Mouse (Mus musculus) hindbrain, embryonic 16.5 days (tissue): ENCODE data around the gene Lrrn4cl. TPM values are rescaled to one million over a fixed set of nuclear protein-coding genes. Genes with fewer than 3 reads are reported as not detected.

ENCODE experiments used
- ATAC-seq: fragments of 200-750 bp; cut with Nextera tagmentation; 2 replicates; pipeline ENCODE4 v1.8.0; 2017; ENCODE audit warnings: moderate TSS enrichment, moderate library complexity
- H3K27ac ChIP-seq: fragments of 300-500 bp; sonication (generic); 2 replicates; pipeline ENCODE4 v1.5.1; 2014; ENCODE audit warnings: low read depth, mild to moderate bottlenecking, control low read depth, low read length, moderate library complexity
- H3K27me3 ChIP-seq: fragments of 300-500 bp; sonication (generic); replicated peaks from 2 replicates; pipeline ENCODE4 v1.6.1; 2014; ENCODE audit warnings: low read length; ENCODE audit not compliant: control insufficient read depth, insufficient read depth
- H3K36me3 ChIP-seq: fragments of 300-500 bp; sonication (generic); 2 replicates; pipeline ENCODE4 v1.6.1; 2014; ENCODE audit warnings: mild to moderate bottlenecking, low read length, moderate library complexity, mixed read lengths; ENCODE audit not compliant: control insufficient read depth, insufficient read depth
- H3K4me1 ChIP-seq: fragments of 300-500 bp; sonication (generic); 2 replicates; pipeline ENCODE4 v1.6.1; 2014; ENCODE audit warnings: low read depth, low read length; ENCODE audit not compliant: control insufficient read depth, insufficient read depth
- H3K4me2 ChIP-seq: fragments of 300-500 bp; sonication (generic); 2 replicates; pipeline ENCODE4 v1.6.1; 2014; ENCODE audit warnings: mild to moderate bottlenecking, low read length, control low read depth, moderate library complexity
- H3K4me3 ChIP-seq: fragments of 300-500 bp; sonication (generic); 2 replicates; pipeline ENCODE4 v1.5.1; 2014; ENCODE audit warnings: mild to moderate bottlenecking, low read length, control low read depth, moderate library complexity
- H3K9ac ChIP-seq: fragments of 300-500 bp; sonication (generic); 2 replicates; pipeline ENCODE4 v1.6.1; 2014; ENCODE audit warnings: low read depth, mild to moderate bottlenecking, control low read depth, low read length, moderate library complexity
- H3K9me3 ChIP-seq: fragments of 300-500 bp; sonication (generic); 2 replicates; pipeline ENCODE4 v1.6.1; 2014; ENCODE audit warnings: mild to moderate bottlenecking, low read length, moderate library complexity; ENCODE audit not compliant: control insufficient read depth
- WGBS: fragments of 180-500 bp; shearing (Covaris S2); extraction: QIAGEN DNeasy Blood & Tissue Kit; methylation state at CpG from one replicate; pipeline ENCODE4 v1.1.7; 2014; 5-methylcytosine and 5-hydroxymethylcytosine counted together
- polyA plus RNA-seq: library from polyadenylated mRNA; unstranded; fragments of >200 nt; fragmentation: Nextera tagmentation; extraction: Ambion mirVana; gene quantifications from 2 replicates; pipeline ENCODE4 v1.2.1, GENCODE M21; 2015

The Lrrn4cl gene
- polyA plus RNA-seq, 1 experiment from 2014 or later = 0.94 TPM

DNA sequence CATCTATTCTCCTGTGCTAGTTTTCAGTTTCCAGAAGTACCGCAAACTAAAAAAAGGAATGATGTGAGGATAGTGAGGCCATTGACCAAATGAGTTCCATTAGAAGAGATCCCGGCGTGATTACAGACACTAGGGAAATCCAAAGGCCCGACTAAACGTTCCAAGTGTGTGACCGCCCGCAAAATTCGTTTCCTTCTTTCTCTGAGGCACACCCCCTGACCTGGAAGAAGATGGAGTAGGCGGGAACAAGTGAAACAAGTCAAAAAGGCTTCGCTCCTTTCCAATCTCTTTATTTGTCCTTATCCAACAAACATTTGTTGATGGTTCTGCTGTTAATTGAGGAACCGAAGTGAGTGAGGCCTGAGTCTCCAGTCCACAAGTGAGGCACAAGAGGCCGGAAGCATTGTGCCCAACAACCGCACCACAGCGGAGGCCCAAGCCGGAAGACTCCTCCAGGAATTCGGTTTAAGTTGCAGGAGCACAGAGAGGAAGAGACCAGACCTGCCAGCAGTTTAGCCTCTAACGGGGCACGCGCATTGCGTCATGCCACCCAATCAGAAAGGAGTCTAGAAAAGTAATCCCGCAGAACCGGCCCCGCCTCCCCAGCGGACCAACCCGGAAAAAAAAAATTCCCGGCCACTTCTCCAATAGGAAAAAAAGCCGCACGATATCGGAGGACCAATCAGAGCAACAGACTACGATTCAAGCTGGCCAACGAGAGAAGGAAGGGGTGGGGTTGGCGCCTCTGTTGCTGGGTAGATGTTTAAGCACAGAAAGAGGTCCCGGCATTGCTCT lies 31.6 kb upstream of the Lrrn4cl start, which contains the start of gene Ttc9c:
TSS of gene Ttc9c (minus strand) at position 533 of the 795 bp plus-strand sequence.
- Histone ChIP-seq H3K27me3 (no peaks in the 10 kb centered on the region), H3K4me3 (peak within 1 kb of the TSS; percentile 94), H3K9me3 (no peaks in the 10 kb centered on the region), H3K9ac (peak within 1 kb of the TSS; percentile 77), H3K36me3 (peaks cover 8% of the 10 kb centered on the region), H3K4me1 (peaks cover 46% of the 10 kb centered on the region), H3K27ac (peak within 1 kb of the TSS; percentile 96), H3K4me2 (peak within 1 kb of the TSS; percentile 84)
- ATAC-seq = peak; percentile 94
- under 1% methylated on average over 33 of the region's 33 CpGs for WGBS

DNA sequence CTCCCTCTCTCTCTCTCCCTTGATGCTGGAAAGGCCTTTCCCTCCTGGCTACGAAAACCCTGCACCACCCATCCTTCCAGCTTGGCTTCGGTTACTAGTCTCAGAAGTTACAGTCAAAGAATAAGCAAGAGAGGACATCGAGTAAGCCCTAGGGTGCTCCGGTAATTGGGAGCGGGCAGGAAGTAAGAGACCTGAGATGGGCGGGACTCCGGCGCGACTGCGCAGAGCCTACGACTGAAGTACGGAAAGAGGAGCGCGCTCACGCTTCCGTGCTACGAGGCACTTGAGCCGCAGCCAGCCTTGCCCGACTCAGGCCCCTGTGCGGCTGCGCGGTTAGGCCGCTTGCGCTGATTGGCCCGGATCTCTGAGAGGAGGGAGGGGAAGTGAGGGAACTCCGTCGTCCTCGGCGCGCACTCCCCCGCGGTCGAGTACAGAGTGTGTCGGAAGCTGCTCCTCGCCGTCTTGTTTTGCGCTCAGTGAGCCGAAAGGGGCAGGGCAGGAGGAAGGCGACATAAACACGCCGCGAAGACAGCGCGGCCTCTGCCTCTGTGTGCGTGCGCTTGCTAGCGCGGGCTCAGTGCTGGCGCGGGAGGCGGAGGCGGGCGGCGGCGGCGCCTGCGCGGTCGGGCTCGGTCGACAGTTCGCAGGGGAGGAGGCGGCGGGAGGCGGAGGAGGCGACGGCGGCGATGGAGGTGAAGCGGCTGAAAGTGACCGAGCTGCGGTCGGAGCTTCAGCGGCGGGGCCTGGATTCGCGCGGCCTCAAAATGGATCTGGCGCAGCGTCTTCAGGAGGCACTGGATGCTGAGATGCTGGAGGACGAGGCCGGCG lies 30.8 kb upstream of the Lrrn4cl start, which contains the start of gene Hnrnpul2:
TSS of gene Hnrnpul2 (plus strand) at position 415 of the 828 bp plus-strand sequence.
- peak within 1 kb of the TSS; percentile 94 for H3K4me3 ChIP-seq
- WGBS = 0% methylated on average over 71 of the region's 83 CpGs
- peak within 1 kb of the TSS; percentile 96 for H3K27ac ChIP-seq
- peak within 1 kb of the TSS; percentile 84 for H3K4me2 ChIP-seq
- H3K27me3 ChIP-seq = no peaks in the 10 kb centered on the region
- ATAC-seq = peak; percentile 96
- no peaks in the 10 kb centered on the region for H3K9me3 ChIP-seq
- peaks cover 44% of the 10 kb centered on the region for H3K4me1 ChIP-seq
- peaks cover 17% of the 10 kb centered on the region for H3K36me3 ChIP-seq
- peak within 1 kb of the TSS; percentile 77 for H3K9ac ChIP-seq

DNA sequence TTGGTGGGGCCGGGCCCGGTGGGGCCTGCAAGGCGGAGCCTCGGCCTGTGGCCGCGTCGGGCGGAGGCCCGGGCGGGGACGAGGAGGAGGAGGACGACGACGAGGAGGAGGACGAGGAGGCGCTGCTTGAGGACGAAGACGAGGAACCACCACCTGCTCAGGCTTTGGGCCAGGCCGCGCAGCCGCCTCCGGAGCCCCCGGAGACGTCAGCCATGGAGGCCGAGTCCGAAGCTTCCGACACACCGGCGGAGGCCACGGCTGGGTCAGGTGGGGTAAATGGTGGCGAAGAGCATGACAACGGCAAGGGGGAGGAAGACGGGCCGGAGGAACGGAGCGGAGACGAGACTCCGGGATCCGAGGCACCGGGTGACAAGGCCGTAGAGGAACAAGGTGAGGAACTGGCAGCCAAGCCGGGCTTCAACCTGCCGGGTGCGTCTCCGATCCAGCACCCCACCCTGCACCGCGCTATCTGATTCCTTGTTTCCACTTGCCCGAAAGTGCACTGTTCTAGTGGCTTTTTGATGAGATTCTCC lies 30.1 kb upstream of the Lrrn4cl start:
- H3K27ac ChIP-seq = peak overlapping the region; percentile 96
- peaks cover 44% of the 10 kb centered on the region for H3K4me1 ChIP-seq
- peak overlapping the region; percentile 77 for H3K9ac ChIP-seq
- peak; percentile 7; the same call in 1 of the 2 replicates for ATAC-seq
- under 1% methylated on average over 42 of the region's 48 CpGs for WGBS
- no peaks in the 10 kb centered on the region for H3K9me3 ChIP-seq
- peak overlapping the region; percentile 94 for H3K4me3 ChIP-seq
- peak overlapping the region; percentile 69 for H3K4me2 ChIP-seq
- no peaks in the 10 kb centered on the region for H3K27me3 ChIP-seq
- peaks cover 23% of the 10 kb centered on the region for H3K36me3 ChIP-seq

DNA sequence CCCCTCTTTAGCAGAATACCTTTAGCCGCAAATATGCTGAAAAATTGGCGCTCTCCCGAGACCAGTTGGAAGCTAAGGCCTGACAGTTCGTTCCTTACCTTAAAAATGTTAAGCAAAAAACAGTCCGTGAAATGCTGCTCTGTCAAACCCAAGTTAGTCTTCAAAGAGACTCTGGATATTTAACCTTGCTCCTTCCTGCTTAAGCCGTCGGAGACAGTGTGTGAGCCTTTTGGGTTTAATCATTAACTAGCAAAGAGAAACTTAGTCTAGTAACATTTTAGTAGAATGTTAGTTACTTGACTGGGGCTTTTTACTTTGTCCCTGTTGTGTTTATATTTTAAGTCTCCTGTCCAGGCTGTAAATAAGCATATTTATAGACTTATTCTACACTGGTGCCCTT lies 29.4 kb upstream of the Lrrn4cl start:
- H3K9ac ChIP-seq = peak overlapping the region; percentile 77
- peaks cover 41% of the 10 kb centered on the region for H3K4me1 ChIP-seq
- H3K36me3 ChIP-seq = peaks cover 28% of the 10 kb centered on the region
- WGBS = 1% methylated on average over 7 of the region's 7 CpGs
- peak overlapping the region; percentile 94 for H3K4me3 ChIP-seq
- H3K9me3 ChIP-seq = no peaks in the 10 kb centered on the region
- H3K27me3 ChIP-seq = no peaks in the 10 kb centered on the region
- peak overlapping the region; percentile 69 for H3K4me2 ChIP-seq
- no peak for ATAC-seq
- H3K27ac ChIP-seq = no peak overlapping the region

DNA sequence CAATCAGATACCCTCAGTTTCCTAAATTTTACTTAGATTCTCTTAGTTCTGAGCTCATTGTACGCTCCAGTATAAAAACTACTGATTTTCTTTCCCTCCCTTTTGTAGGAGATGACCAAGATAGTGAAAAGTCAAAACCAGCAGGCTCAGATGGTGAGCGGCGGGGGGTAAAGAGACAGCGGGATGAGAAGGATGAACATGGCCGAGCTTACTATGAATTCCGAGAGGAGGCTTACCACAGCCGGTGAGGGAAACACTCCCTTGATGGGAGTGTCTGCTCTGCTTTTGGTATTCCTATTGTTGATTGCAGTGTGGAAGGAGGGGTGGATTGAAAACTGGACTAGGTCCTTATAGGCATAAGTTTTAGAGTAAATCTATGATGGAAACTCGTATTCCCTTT lies 27.9 kb upstream of the Lrrn4cl start:
- no peaks in the 10 kb centered on the region for H3K27me3 ChIP-seq
- peak overlapping the region; percentile 50 for H3K9ac ChIP-seq
- peak overlapping the region; percentile 69 for H3K4me2 ChIP-seq
- no peak overlapping the region for H3K27ac ChIP-seq
- H3K9me3 ChIP-seq = no peaks in the 10 kb centered on the region
- peak overlapping the region; percentile 94 for H3K4me3 ChIP-seq
- no peak for ATAC-seq
- WGBS = 55% methylated on average over 8 of the region's 8 CpGs
- H3K36me3 ChIP-seq = peaks cover 38% of the 10 kb centered on the region
- H3K4me1 ChIP-seq = peaks cover 30% of the 10 kb centered on the region

DNA sequence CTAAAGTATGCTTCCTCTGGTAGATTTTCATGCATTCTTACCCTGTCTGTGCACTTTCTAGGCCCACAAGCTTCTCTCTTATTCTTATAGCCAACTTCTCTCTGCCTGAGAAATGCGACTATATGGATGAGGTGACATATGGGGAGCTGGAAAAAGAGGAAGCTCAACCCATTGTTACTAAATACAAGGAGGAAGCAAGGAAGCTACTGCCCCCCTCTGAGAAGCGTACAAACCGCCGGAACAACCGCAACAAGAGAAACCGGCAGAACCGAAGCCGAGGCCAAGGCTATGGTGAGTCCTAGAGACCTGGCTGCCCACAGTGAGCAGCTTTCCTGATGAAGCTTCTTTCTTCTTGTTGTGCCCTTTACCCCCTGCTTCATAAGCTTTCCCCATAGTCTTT lies 20.9 kb upstream of the Lrrn4cl start, which contains the start of gene AC129217.1:
TSS of gene AC129217.1 (plus strand) at position 114 of the 400 bp plus-strand sequence.
- Histone ChIP-seq H3K4me2 (no peak within 1 kb of the TSS), H3K27me3 (no peaks in the 10 kb centered on the region), H3K27ac (no peak within 1 kb of the TSS), H3K4me1 (no peaks in the 10 kb centered on the region), H3K9me3 (no peaks in the 10 kb centered on the region), H3K9ac (no peak within 1 kb of the TSS), H3K4me3 (no peak within 1 kb of the TSS), H3K36me3 (peaks cover 69% of the 10 kb centered on the region)
- no peak for ATAC-seq
- WGBS = 84% methylated on average over 8 of the region's 8 CpGs

DNA sequence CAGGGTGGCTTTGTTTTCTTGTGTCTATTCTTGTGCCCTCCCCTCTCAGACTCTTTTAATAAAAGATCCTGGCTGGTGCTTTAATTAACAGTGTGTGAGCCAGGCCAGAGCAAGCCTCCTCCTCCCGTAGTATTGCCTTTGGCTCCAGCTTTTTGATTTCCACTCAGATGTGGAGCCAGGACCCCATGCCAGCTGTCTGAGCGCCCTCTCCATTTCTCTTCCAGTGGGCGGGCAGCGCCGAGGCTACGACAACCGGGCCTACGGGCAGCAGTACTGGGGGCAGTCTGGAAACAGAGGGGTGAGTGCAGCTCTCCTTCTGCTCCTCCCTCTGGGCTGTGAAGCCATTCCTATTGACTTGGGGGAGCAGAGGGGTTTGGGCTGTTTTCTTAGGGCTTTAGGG lies 19.9 kb upstream of the Lrrn4cl start:
- no peak for ATAC-seq
- Histone ChIP-seq H3K27ac (no peak overlapping the region), H3K9me3 (no peaks in the 10 kb centered on the region), H3K4me2 (no peak overlapping the region), H3K4me3 (no peak overlapping the region), H3K4me1 (no peaks in the 10 kb centered on the region), H3K36me3 (peaks cover 61% of the 10 kb centered on the region), H3K9ac (no peak overlapping the region), H3K27me3 (no peaks in the 10 kb centered on the region)
- WGBS = 78% methylated on average over 8 of the region's 8 CpGs

DNA sequence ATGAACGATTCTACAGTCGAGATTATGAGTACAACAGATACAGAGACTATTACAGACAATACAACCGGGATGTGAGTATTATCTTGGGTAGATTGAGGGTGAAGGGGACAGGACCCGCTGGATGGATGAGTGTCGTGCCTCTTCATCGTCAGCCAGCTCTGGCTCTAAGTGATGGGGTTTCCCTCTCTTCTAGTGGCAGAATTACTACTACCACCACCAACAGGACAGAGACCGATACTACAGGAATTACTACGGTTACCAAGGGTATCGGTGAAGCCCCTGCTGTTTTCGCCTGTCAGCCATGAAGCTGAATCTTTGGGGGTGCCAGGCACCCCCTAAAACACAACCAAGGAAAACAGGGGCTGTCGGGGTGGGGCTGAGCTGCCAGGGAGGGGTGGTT lies 19.3 kb upstream of the Lrrn4cl start:
- no peak overlapping the region for H3K4me2 ChIP-seq
- no peak overlapping the region for H3K9ac ChIP-seq
- WGBS = 80% methylated on average over 11 of the region's 11 CpGs
- peaks cover 55% of the 10 kb centered on the region for H3K36me3 ChIP-seq
- no peaks in the 10 kb centered on the region for H3K4me1 ChIP-seq
- ATAC-seq = no peak
- no peaks in the 10 kb centered on the region for H3K27me3 ChIP-seq
- no peaks in the 10 kb centered on the region for H3K9me3 ChIP-seq
- no peak overlapping the region for H3K27ac ChIP-seq
- H3K4me3 ChIP-seq = no peak overlapping the region

DNA sequence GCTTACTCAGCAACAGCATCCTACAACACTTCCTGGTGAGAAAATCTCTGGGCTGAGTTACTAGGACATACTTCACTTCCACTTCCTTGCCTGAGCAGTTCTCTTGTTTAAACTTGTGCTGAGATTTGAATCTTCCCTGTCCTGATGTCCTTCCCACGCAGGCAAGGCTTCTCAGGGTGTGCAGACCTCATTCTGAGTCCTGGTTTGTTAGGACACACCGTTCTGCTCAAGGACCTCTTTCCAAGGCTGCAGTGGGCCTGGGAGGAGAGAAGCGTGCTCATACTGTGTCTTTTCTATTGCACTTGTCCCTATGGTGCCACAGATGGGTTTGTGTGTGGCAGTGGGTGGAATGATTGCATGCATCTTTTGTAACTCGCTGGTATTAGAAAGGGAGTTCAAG lies 17.6 kb upstream of the Lrrn4cl start:
- Histone ChIP-seq H3K4me1 (no peaks in the 10 kb centered on the region), H3K4me3 (no peak overlapping the region), H3K36me3 (peaks cover 43% of the 10 kb centered on the region), H3K27me3 (no peaks in the 10 kb centered on the region), H3K27ac (no peak overlapping the region), H3K9me3 (no peaks in the 10 kb centered on the region), H3K9ac (no peak overlapping the region), H3K4me2 (no peak overlapping the region)
- WGBS = 90% methylated on average over 4 of the region's 4 CpGs
- ATAC-seq = no peak
